Mouse (Mus musculus) embryonic facial prominence, embryonic 15.5 days (tissue): ENCODE results near the gene Poc1b. TPM values are rescaled to one million over a fixed set of nuclear protein-coding genes. Genes with fewer than 3 reads are reported as not detected.

ENCODE experiments used
- ATAC-seq: fragments of 200-750 bp; cut with Nextera tagmentation; 2 replicates; pipeline ENCODE4 v1.8.0; 2017; ENCODE audit warnings: low read depth, moderate TSS enrichment; ENCODE audit not compliant: insufficient number of reproducible peaks, low FRiP score, low TSS enrichment
- H3K27ac ChIP-seq: fragments of 300-500 bp; sonication (generic); replicated peaks from 2 replicates; pipeline ENCODE4 v1.5.1; 2015; ENCODE audit warnings: mild to moderate bottlenecking, inconsistent platforms
- H3K27me3 ChIP-seq: fragments of 300-500 bp; sonication (generic); 2 replicates; pipeline ENCODE4 v1.6.1; 2015; ENCODE audit warnings: inconsistent platforms
- H3K36me3 ChIP-seq: fragments of 300-500 bp; sonication (generic); 2 replicates; pipeline ENCODE4 v1.6.1; 2015; ENCODE audit warnings: mild to moderate bottlenecking, inconsistent platforms
- H3K4me1 ChIP-seq: fragments of 300-500 bp; sonication (generic); 2 replicates; pipeline ENCODE4 v1.6.1; 2015; ENCODE audit warnings: inconsistent platforms
- H3K4me2 ChIP-seq: fragments of 300-500 bp; sonication (generic); replicated peaks from 2 replicates; pipeline ENCODE4 v1.6.1; 2015; ENCODE audit warnings: mild to moderate bottlenecking, inconsistent platforms
- H3K4me3 ChIP-seq: fragments of 300-500 bp; sonication (generic); replicated peaks from 2 replicates; pipeline ENCODE4 v1.5.1; 2015; ENCODE audit warnings: mild to moderate bottlenecking, inconsistent platforms
- H3K9ac ChIP-seq: fragments of 300-500 bp; sonication (generic); 2 replicates; pipeline ENCODE4 v1.6.1; 2015; ENCODE audit warnings: inconsistent platforms
- H3K9me3 ChIP-seq: fragments of 300-500 bp; sonication (generic); replicated peaks from 2 replicates; pipeline ENCODE4 v1.6.1; 2016; ENCODE audit warnings: inconsistent platforms
- WGBS: fragments of 180-500 bp; shearing (Covaris S2); methylation state at CpG from one replicate; pipeline ENCODE4 v1.1.7; 2015; 5-methylcytosine and 5-hydroxymethylcytosine counted together
- polyA plus RNA-seq: library from polyadenylated mRNA; unstranded; fragments of >200 nt; fragmentation: Nextera tagmentation; extraction: Ambion mirVana; gene quantifications from 2 replicates; pipeline ENCODE4 v1.2.1, GENCODE M21; 2015

Gene Poc1b
- polyA plus RNA-seq, 1 experiment from 2014 or later = 20.5 TPM

- H3K4me2 ChIP-seq = no peak overlapping the region
- H3K9me3 ChIP-seq = no peaks in the 10 kb centered on the region
- 61% methylated on average over 6 of the region's 6 CpGs for WGBS
- H3K27me3 ChIP-seq = 0 out of 2 replicates have a peak, but pooled peaks cover 4% of the 10 kb centered on the region
- no peak overlapping the region for H3K27ac ChIP-seq
- no peak overlapping the region for H3K9ac ChIP-seq
- no peak overlapping the region for H3K4me3 ChIP-seq
- H3K4me1 ChIP-seq = peaks cover 4% of the 10 kb centered on the region; the same call in 1 of the 2 replicates
- no peak for ATAC-seq
- H3K36me3 ChIP-seq = no peaks in the 10 kb centered on the region
Measured at GRCm38 (mm10) chr10:99086029-99086428, 20.8 kb upstream of the Poc1b start.

- H3K9me3 ChIP-seq = no peaks in the 10 kb centered on the region
- peaks cover 4% of the 10 kb centered on the region; the same call in 1 of the 2 replicates for H3K4me1 ChIP-seq
- 76% methylated on average over 6 of the region's 6 CpGs for WGBS
- 0 out of 2 replicates have a peak, but pooled peaks cover 4% of the 10 kb centered on the region for H3K27me3 ChIP-seq
- no peak overlapping the region for H3K27ac ChIP-seq
- no peak overlapping the region for H3K9ac ChIP-seq
- ATAC-seq = no peak
- H3K4me2 ChIP-seq = no peak overlapping the region
- H3K4me3 ChIP-seq = no peak overlapping the region
- no peaks in the 10 kb centered on the region for H3K36me3 ChIP-seq
Measured at GRCm38 (mm10) chr10:99089906-99090305, 16.9 kb upstream of the Poc1b start.

GRCm38 (mm10) chr10:99093364-99093763 lies 13.5 kb upstream of the Poc1b start:
- ATAC-seq = no peak
- no peak overlapping the region for H3K4me2 ChIP-seq
- 83% methylated on average over 2 of the region's 2 CpGs for WGBS

GRCm38 (mm10) chr10:99095114-99095513 lies 11.7 kb upstream of the Poc1b start:
- H3K27ac ChIP-seq = no peak overlapping the region
- H3K36me3 ChIP-seq = no peaks in the 10 kb centered on the region
- H3K4me1 ChIP-seq = no peaks in the 10 kb centered on the region
- no peaks in the 10 kb centered on the region for H3K27me3 ChIP-seq
- H3K9ac ChIP-seq = no peak overlapping the region
- no peak for ATAC-seq
- no peaks in the 10 kb centered on the region for H3K9me3 ChIP-seq
- 78% methylated on average over 2 of the region's 2 CpGs for WGBS
- no peak overlapping the region for H3K4me3 ChIP-seq
- no peak overlapping the region for H3K4me2 ChIP-seq

More at GRCm38 (mm10) chr10:99093364-99093763, 13.5 kb upstream of the Poc1b start:
- Histone ChIP-seq H3K36me3 (no peaks in the 10 kb centered on the region), H3K4me3 (no peak overlapping the region), H3K9me3 (no peaks in the 10 kb centered on the region), H3K27me3 (no peaks in the 10 kb centered on the region), H3K27ac (no peak overlapping the region), H3K9ac (no peak overlapping the region), H3K4me1 (no peaks in the 10 kb centered on the region)

GRCm38 (mm10) chr10:99097374-99097773 lies 9.5 kb upstream of the Poc1b start:
- no peak overlapping the region for H3K9ac ChIP-seq
- no peak overlapping the region for H3K27ac ChIP-seq
- no peaks in the 10 kb centered on the region for H3K4me1 ChIP-seq
- H3K4me2 ChIP-seq = no peak overlapping the region
- no peaks in the 10 kb centered on the region for H3K27me3 ChIP-seq
- no peaks in the 10 kb centered on the region for H3K36me3 ChIP-seq
- WGBS = 70% methylated on average over 10 of the region's 10 CpGs
- H3K4me3 ChIP-seq = no peak overlapping the region
- no peak for ATAC-seq
- H3K9me3 ChIP-seq = no peaks in the 10 kb centered on the region

GRCm38 (mm10) chr10:99105522-99105921 lies 1.3 kb upstream of the Poc1b start:
- no peak for ATAC-seq

GRCm38 (mm10) chr10:99106311-99106702 lies 529 bp upstream of the Poc1b start:
- peak overlapping the region; percentile 78; the same call in 1 of the 2 replicates for H3K9ac ChIP-seq
- peaks cover 13% of the 10 kb centered on the region for H3K36me3 ChIP-seq
- H3K27me3 ChIP-seq = no peaks in the 10 kb centered on the region
- peaks cover 17% of the 10 kb centered on the region for H3K4me1 ChIP-seq
- H3K4me3 ChIP-seq = peak overlapping the region; percentile 96
- H3K4me2 ChIP-seq = peak overlapping the region; percentile 95
- peak overlapping the region; percentile 90 for H3K27ac ChIP-seq
- 25% methylated on average over 8 of the region's 8 CpGs for WGBS
- no peak for ATAC-seq
- no peaks in the 10 kb centered on the region for H3K9me3 ChIP-seq

More at GRCm38 (mm10) chr10:99105522-99105921, 1.3 kb upstream of the Poc1b start:
- no peak overlapping the region for H3K9ac ChIP-seq
- no peak overlapping the region for H3K27ac ChIP-seq
- H3K4me1 ChIP-seq = peaks cover 17% of the 10 kb centered on the region
- H3K27me3 ChIP-seq = no peaks in the 10 kb centered on the region
- H3K36me3 ChIP-seq = peaks cover 13% of the 10 kb centered on the region
- 75% methylated on average over 3 of the region's 3 CpGs for WGBS
- H3K4me2 ChIP-seq = no peak overlapping the region
- H3K4me3 ChIP-seq = no peak overlapping the region
- no peaks in the 10 kb centered on the region for H3K9me3 ChIP-seq

GRCm38 (mm10) chr10:99107964-99108363 lies 1.1 kb downstream of the Poc1b start, which contains the start of gene Galnt4:
Gene Galnt4 (plus strand): TSS chr10:99108159.
- Histone ChIP-seq H3K9me3 (no peaks in the 10 kb centered on the region), H3K4me3 (peak within 1 kb of the TSS; percentile 96), H3K27me3 (no peaks in the 10 kb centered on the region), H3K9ac (peak within 1 kb of the TSS; percentile 78), H3K4me2 (peak within 1 kb of the TSS; percentile 95), H3K27ac (peak within 1 kb of the TSS; percentile 90), H3K36me3 (peaks cover 13% of the 10 kb centered on the region), H3K4me1 (peaks cover 17% of the 10 kb centered on the region)
- WGBS = 0% methylated on average over 22 of the region's 22 CpGs
- ATAC-seq = peak; percentile 80

- peak overlapping the region; percentile 95 for H3K4me2 ChIP-seq
- H3K9me3 ChIP-seq = no peaks in the 10 kb centered on the region
- 30% methylated on average over 12 of the region's 12 CpGs for WGBS
- H3K27ac ChIP-seq = peak overlapping the region; percentile 90
- peak overlapping the region; percentile 78 for H3K9ac ChIP-seq
- peaks cover 13% of the 10 kb centered on the region for H3K36me3 ChIP-seq
- ATAC-seq = no peak
- peak overlapping the region; percentile 96 for H3K4me3 ChIP-seq
- peaks cover 17% of the 10 kb centered on the region for H3K4me1 ChIP-seq
- no peaks in the 10 kb centered on the region for H3K27me3 ChIP-seq
Measured at GRCm38 (mm10) chr10:99108431-99108982, 1.7 kb downstream of the Poc1b start.

- Histone ChIP-seq H3K27ac (no peak overlapping the region), H3K9ac (no peak overlapping the region), H3K36me3 (peaks cover 13% of the 10 kb centered on the region), H3K27me3 (no peaks in the 10 kb centered on the region), H3K4me2 (no peak overlapping the region), H3K4me3 (no peak overlapping the region), H3K9me3 (no peaks in the 10 kb centered on the region), H3K4me1 (peaks cover 11% of the 10 kb centered on the region)
- no peak for ATAC-seq
- WGBS = 44% methylated on average over 3 of the region's 3 CpGs
Measured at GRCm38 (mm10) chr10:99113533-99113932, 6.7 kb downstream of the Poc1b start.

- H3K36me3 ChIP-seq = peaks cover 11% of the 10 kb centered on the region
- ATAC-seq = no peak
- H3K4me1 ChIP-seq = peaks cover 14% of the 10 kb centered on the region
- WGBS = 83% methylated on average over 8 of the region's 8 CpGs
- no peaks in the 10 kb centered on the region for H3K9me3 ChIP-seq
- no peak overlapping the region for H3K27ac ChIP-seq
- no peak overlapping the region for H3K9ac ChIP-seq
- no peaks in the 10 kb centered on the region for H3K27me3 ChIP-seq
- H3K4me2 ChIP-seq = no peak overlapping the region
- H3K4me3 ChIP-seq = no peak overlapping the region
Measured at GRCm38 (mm10) chr10:99114295-99114694, 7.5 kb downstream of the Poc1b start.
